Mouse (Mus musculus) embryonic facial prominence, embryonic 15.5 days (tissue): Measurements from ENCODE around the gene Il6st. TPM values are rescaled to one million over a fixed set of nuclear protein-coding genes. Genes with fewer than 3 reads are reported as not detected.

Source experiments
- ATAC-seq: fragments of 200-750 bp; cut with Nextera tagmentation; 2 replicates; pipeline ENCODE4 v1.8.0; 2017; ENCODE audit warnings: low read depth, moderate TSS enrichment; ENCODE audit not compliant: insufficient number of reproducible peaks, low FRiP score, low TSS enrichment
- H3K27ac ChIP-seq: fragments of 300-500 bp; sonication (generic); replicated peaks from 2 replicates; pipeline ENCODE4 v1.5.1; 2015; ENCODE audit warnings: mild to moderate bottlenecking, inconsistent platforms
- H3K27me3 ChIP-seq: fragments of 300-500 bp; sonication (generic); 2 replicates; pipeline ENCODE4 v1.6.1; 2015; ENCODE audit warnings: inconsistent platforms
- H3K36me3 ChIP-seq: fragments of 300-500 bp; sonication (generic); 2 replicates; pipeline ENCODE4 v1.6.1; 2015; ENCODE audit warnings: mild to moderate bottlenecking, inconsistent platforms
- H3K4me1 ChIP-seq: fragments of 300-500 bp; sonication (generic); 2 replicates; pipeline ENCODE4 v1.6.1; 2015; ENCODE audit warnings: inconsistent platforms
- H3K4me2 ChIP-seq: fragments of 300-500 bp; sonication (generic); replicated peaks from 2 replicates; pipeline ENCODE4 v1.6.1; 2015; ENCODE audit warnings: mild to moderate bottlenecking, inconsistent platforms
- H3K4me3 ChIP-seq: fragments of 300-500 bp; sonication (generic); replicated peaks from 2 replicates; pipeline ENCODE4 v1.5.1; 2015; ENCODE audit warnings: mild to moderate bottlenecking, inconsistent platforms
- H3K9ac ChIP-seq: fragments of 300-500 bp; sonication (generic); 2 replicates; pipeline ENCODE4 v1.6.1; 2015; ENCODE audit warnings: inconsistent platforms
- H3K9me3 ChIP-seq: fragments of 300-500 bp; sonication (generic); replicated peaks from 2 replicates; pipeline ENCODE4 v1.6.1; 2016; ENCODE audit warnings: inconsistent platforms
- WGBS: fragments of 180-500 bp; shearing (Covaris S2); methylation state at CpG from one replicate; pipeline ENCODE4 v1.1.7; 2015; 5-methylcytosine and 5-hydroxymethylcytosine counted together
- polyA plus RNA-seq: library from polyadenylated mRNA; unstranded; fragments of >200 nt; fragmentation: Nextera tagmentation; extraction: Ambion mirVana; gene quantifications from 2 replicates; pipeline ENCODE4 v1.2.1, GENCODE M21; 2015

Il6st gene
- polyA plus RNA-seq, 1 experiment from 2014 or later, result 36.4 TPM

GRCm38 (mm10) chr13:112509465-112509864, 45.6 kb downstream of the Il6st start:
- H3K4me1 ChIP-seq, result no peaks in the 10 kb centered on the region
- H3K27ac ChIP-seq, result no peak overlapping the region
- no peak overlapping the region for H3K9ac ChIP-seq
- no peak overlapping the region for H3K4me3 ChIP-seq
- no peak for ATAC-seq
- H3K36me3 ChIP-seq, result peaks cover 31% of the 10 kb centered on the region
- WGBS, result 22% methylated on average over 4 of the region's 4 CpGs
- H3K27me3 ChIP-seq, result no peaks in the 10 kb centered on the region
- H3K9me3 ChIP-seq, result no peaks in the 10 kb centered on the region
- no peak overlapping the region for H3K4me2 ChIP-seq

DNA sequence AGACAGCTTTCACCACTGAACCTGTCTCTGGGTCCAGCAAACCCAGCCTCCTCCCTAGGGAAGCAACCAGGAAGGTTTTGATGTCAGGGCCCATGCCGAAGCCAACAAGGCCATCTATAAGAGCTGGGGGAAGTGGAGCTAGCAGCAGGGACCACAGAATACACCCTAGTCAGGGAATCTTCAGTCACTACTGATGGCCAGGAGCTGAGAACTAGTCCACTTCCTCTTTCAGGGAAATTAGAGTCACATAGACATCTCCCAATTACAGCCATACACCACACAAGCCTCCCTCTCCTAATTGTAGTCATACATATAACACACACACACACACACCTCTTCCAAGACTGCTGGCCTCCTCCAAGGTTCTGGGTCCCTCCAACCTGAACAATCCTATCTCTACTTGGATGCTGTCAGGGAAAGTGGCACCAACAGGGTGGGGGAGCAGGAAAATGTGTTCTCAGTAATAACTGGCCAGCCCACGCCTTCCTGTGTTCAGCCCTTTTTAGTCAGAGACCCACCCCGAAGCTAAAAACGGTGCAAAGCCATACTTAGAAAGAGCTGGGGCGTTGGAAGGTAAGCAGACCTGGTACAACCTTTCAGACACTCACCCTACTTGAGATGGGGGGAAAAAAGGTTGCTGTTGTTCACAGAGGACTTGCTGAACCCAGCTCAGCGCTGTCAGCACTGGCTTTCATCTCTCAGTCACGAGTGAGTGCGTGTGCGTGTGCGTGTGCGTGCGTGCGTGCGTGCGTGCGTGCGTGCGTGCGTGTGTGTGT, 46.8 kb downstream of the Il6st start:
- H3K27ac ChIP-seq, result no peak overlapping the region
- peaks cover 19% of the 10 kb centered on the region for H3K36me3 ChIP-seq
- no peak overlapping the region for H3K4me2 ChIP-seq
- 92% methylated on average over 19 of the region's 19 CpGs for WGBS
- no peak for ATAC-seq
- H3K4me1 ChIP-seq, result no peaks in the 10 kb centered on the region
- no peaks in the 10 kb centered on the region for H3K9me3 ChIP-seq
- H3K27me3 ChIP-seq, result no peaks in the 10 kb centered on the region
- H3K9ac ChIP-seq, result no peak overlapping the region
- no peak overlapping the region for H3K4me3 ChIP-seq

DNA sequence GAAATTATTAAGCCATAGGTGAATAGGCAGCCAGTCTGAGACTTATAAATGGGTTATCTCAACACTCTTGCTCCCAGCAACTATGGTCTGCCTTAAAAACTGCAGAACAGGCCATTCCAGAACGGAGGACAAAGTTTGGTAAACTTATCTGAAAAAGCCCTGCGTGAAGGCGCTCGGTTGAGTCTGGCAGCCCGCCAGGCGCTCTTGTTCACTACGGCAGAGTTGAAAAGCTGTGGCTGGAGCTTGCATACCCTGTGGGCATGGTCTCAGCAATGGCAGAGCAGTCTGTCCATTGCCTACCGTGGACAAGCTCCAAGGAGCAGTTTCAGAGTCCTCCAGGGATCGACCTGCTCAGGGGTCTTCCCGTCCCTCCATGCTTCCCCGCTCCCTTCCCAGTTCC, 47.4 kb downstream of the Il6st start:
- WGBS, result 72% methylated on average over 11 of the region's 11 CpGs
- Histone ChIP-seq H3K36me3 (peaks cover 13% of the 10 kb centered on the region), H3K4me1 (no peaks in the 10 kb centered on the region), H3K4me3 (no peak overlapping the region), H3K27ac (no peak overlapping the region), H3K4me2 (no peak overlapping the region), H3K27me3 (no peaks in the 10 kb centered on the region), H3K9ac (no peak overlapping the region), H3K9me3 (no peaks in the 10 kb centered on the region)
- no peak for ATAC-seq

DNA sequence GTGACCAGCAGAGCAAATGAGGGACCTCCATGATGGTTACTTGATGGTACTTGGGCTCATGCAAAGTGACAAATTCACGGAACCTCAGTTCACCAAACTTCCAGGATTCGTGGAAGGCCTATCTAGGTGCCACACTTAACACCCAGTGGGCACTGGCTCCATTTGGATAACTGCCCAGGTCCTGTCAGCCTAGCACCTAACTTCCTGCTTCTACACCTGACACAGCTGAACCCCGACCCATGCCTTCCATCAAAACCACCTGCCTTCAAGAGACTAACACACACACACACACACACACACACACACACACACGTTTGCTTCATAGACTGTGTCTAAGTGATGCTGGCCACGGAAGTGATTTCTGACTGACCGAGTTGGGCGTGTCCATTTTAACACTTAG, 47.9 kb downstream of the Il6st start:
- no peak overlapping the region for H3K27ac ChIP-seq
- peaks cover 8% of the 10 kb centered on the region for H3K36me3 ChIP-seq
- no peak overlapping the region for H3K4me2 ChIP-seq
- H3K9me3 ChIP-seq, result no peaks in the 10 kb centered on the region
- 87% methylated on average over 7 of the region's 7 CpGs for WGBS
- ATAC-seq, result no peak
- no peak overlapping the region for H3K9ac ChIP-seq
- H3K4me1 ChIP-seq, result no peaks in the 10 kb centered on the region
- H3K27me3 ChIP-seq, result no peaks in the 10 kb centered on the region
- no peak overlapping the region for H3K4me3 ChIP-seq

- peaks cover 2% of the 10 kb centered on the region; the same call in 1 of the 2 replicates for H3K36me3 ChIP-seq
- H3K9me3 ChIP-seq, result no peaks in the 10 kb centered on the region
- H3K9ac ChIP-seq, result no peak overlapping the region
- H3K4me2 ChIP-seq, result no peak overlapping the region
- no peak overlapping the region for H3K4me3 ChIP-seq
- H3K4me1 ChIP-seq, result no peaks in the 10 kb centered on the region
- WGBS, result 74% methylated on average over 5 of the region's 5 CpGs
- no peak overlapping the region for H3K27ac ChIP-seq
- no peaks in the 10 kb centered on the region for H3K27me3 ChIP-seq
- no peak for ATAC-seq
These were observed 49.0 kb downstream of the Il6st start for GRCm38 (mm10) chr13:112512824-112513223.

DNA sequence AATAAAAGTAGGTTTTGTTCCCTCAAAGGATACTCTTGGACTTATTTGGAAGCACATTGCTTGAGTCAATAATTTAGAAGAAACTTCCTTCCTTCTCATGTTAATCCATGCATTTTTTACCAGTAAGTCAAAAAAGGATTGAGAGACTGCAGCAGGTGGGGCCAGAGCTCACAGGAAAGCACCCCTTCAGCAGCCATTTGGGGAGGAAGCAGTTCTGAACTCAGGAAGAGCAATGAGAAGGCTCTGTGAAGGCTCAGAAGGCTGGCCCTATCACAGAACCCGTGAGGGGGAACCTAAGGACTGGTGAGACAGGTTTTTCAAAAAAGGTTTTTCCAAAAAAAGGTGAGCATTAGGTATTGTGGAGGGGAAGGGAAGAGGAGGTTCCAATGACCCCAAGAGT, 50.7 kb downstream of the Il6st start:
- no peaks in the 10 kb centered on the region for H3K9me3 ChIP-seq
- H3K4me3 ChIP-seq, result no peak overlapping the region
- no peaks in the 10 kb centered on the region for H3K36me3 ChIP-seq
- no peaks in the 10 kb centered on the region for H3K27me3 ChIP-seq
- no peaks in the 10 kb centered on the region for H3K4me1 ChIP-seq
- no peak for ATAC-seq
- 36% methylated on average over 1 of the region's 1 CpGs for WGBS
- no peak overlapping the region for H3K27ac ChIP-seq
- H3K4me2 ChIP-seq, result no peak overlapping the region
- H3K9ac ChIP-seq, result no peak overlapping the region

- Histone ChIP-seq H3K36me3 (no peaks in the 10 kb centered on the region), H3K9ac (no peak overlapping the region), H3K4me2 (no peak overlapping the region), H3K27me3 (no peaks in the 10 kb centered on the region), H3K4me1 (no peaks in the 10 kb centered on the region), H3K4me3 (no peak overlapping the region), H3K9me3 (no peaks in the 10 kb centered on the region), H3K27ac (no peak overlapping the region)
- ATAC-seq, result no peak
- 53% methylated on average over 6 of the region's 6 CpGs for WGBS
These were observed 58.4 kb downstream of the Il6st start for GRCm38 (mm10) chr13:112522261-112522660.

- no peak for ATAC-seq
- Histone ChIP-seq H3K4me2 (no peak overlapping the region), H3K4me1 (no peaks in the 10 kb centered on the region), H3K27ac (no peak overlapping the region), H3K4me3 (no peak overlapping the region), H3K9ac (no peak overlapping the region), H3K36me3 (no peaks in the 10 kb centered on the region), H3K9me3 (no peaks in the 10 kb centered on the region), H3K27me3 (no peaks in the 10 kb centered on the region)
- 79% methylated on average over 3 of the region's 3 CpGs for WGBS
These were observed 59.0 kb downstream of the Il6st start for GRCm38 (mm10) chr13:112522896-112523295.

DNA sequence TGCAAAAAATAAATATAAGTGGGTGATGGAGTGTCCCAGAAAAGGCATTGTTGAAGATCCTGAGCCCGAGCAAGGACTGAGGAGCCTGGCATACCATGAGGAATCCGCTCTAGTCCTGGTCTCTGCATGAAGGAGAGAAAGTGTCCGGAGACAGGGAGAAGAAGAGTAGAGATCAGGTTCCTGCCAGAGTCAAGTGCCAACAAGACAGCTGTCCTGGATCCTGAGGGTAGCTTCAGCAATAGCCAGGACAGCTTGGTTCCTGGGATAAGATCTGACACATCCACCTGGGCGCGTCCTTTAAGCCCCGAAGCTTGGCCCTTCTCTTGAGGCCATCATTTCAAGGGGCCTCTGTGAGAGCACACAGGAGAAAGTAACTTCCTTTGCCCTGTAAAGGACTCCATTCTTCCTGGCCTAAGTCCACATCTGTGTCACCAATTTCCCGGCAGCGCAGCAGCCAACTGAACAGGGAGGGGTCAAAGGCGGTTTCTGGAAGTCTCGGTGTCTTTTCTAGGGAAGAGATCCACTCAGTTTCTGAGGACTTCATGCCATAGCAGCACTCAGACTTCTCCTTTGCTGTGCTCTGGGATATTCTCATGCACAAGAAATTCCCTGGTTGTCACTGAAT, 59.6 kb downstream of the Il6st start:
- Histone ChIP-seq H3K9ac (no peak overlapping the region), H3K36me3 (no peaks in the 10 kb centered on the region), H3K27ac (no peak overlapping the region), H3K9me3 (no peaks in the 10 kb centered on the region), H3K4me2 (no peak overlapping the region), H3K4me1 (no peaks in the 10 kb centered on the region), H3K27me3 (no peaks in the 10 kb centered on the region), H3K4me3 (no peak overlapping the region)
- no peak for ATAC-seq
- 81% methylated on average over 10 of the region's 10 CpGs for WGBS

GRCm38 (mm10) chr13:112527186-112527585, 63.3 kb downstream of the Il6st start:
- Histone ChIP-seq H3K27ac (no peak overlapping the region), H3K4me3 (no peak overlapping the region), H3K4me1 (no peaks in the 10 kb centered on the region), H3K9me3 (no peaks in the 10 kb centered on the region), H3K4me2 (no peak overlapping the region), H3K36me3 (no peaks in the 10 kb centered on the region), H3K27me3 (no peaks in the 10 kb centered on the region), H3K9ac (no peak overlapping the region)
- ATAC-seq, result no peak
- 50% methylated on average over 1 of the region's 1 CpGs for WGBS

- Histone ChIP-seq H3K4me2 (no peak overlapping the region), H3K4me1 (no peaks in the 10 kb centered on the region), H3K27me3 (no peaks in the 10 kb centered on the region), H3K4me3 (no peak overlapping the region), H3K9me3 (no peaks in the 10 kb centered on the region), H3K36me3 (no peaks in the 10 kb centered on the region), H3K27ac (no peak overlapping the region), H3K9ac (no peak overlapping the region)
- no peak for ATAC-seq
- 38% methylated on average over 3 of the region's 3 CpGs for WGBS
These were observed 66.0 kb downstream of the Il6st start for GRCm38 (mm10) chr13:112529893-112530292.

- Histone ChIP-seq H3K27me3 (no peaks in the 10 kb centered on the region), H3K9me3 (no peaks in the 10 kb centered on the region), H3K36me3 (no peaks in the 10 kb centered on the region), H3K4me1 (no peaks in the 10 kb centered on the region), H3K4me2 (no peak overlapping the region), H3K9ac (no peak overlapping the region), H3K27ac (no peak overlapping the region), H3K4me3 (no peak overlapping the region)
- no peak for ATAC-seq
- WGBS, result 86% methylated on average over 6 of the region's 6 CpGs
These were observed 68.4 kb downstream of the Il6st start for GRCm38 (mm10) chr13:112532235-112532634.
